ENCODE assay signal across 19 mouse cellular contexts in genomic region chr12:116539305-116539704, GRCm38 (mm10). TPM values are rescaled to one million over a fixed set of nuclear protein-coding genes. Genes with fewer than 3 reads are reported as not detected.
"Had no signal": no experiment of that assay in that cellular context is flagged by ENCODE, and none has a peak within 500 bp of the region (broad histone marks: within the 10 kb centered on the region; RNA-seq: fewer than 3 reads in every experiment).

No protein-coding gene starts in this region.

- H3K27me3 ChIP-seq: midbrain, embryonic 12.5 days; neural tube, embryonic 13.5 days; neural tube, embryonic 15.5 days had no signal

- H3K4me1 ChIP-seq: midbrain, embryonic 10.5 days; midbrain, embryonic 12.5 days; neural tube, embryonic 13.5 days; neural tube, embryonic 15.5 days had no signal

- H3K27ac ChIP-seq: midbrain, embryonic 10.5 days; midbrain, embryonic 12.5 days; neural tube, embryonic 13.5 days; neural tube, embryonic 15.5 days had no signal

- H3K4me3 ChIP-seq: midbrain, embryonic 10.5 days; midbrain, embryonic 12.5 days; myocyte; neural tube, embryonic 13.5 days; neural tube, embryonic 15.5 days had no signal

- H3K9me3 ChIP-seq: midbrain, embryonic 10.5 days; midbrain, embryonic 12.5 days; neural tube, embryonic 13.5 days; neural tube, embryonic 15.5 days had no signal

- DNase-seq: lung, adult 18-20 months; lung, embryonic 14.5 days; lung, postnatal 4 days; midbrain, embryonic 14.5 days; retina, postnatal 1 day; right cerebral cortex, adult 18-20 months; right cerebral cortex, postnatal 25 days; right cerebral cortex, postnatal 4 days; spleen, adult 18-20 months; thymus, adult 2 months; thymus, postnatal 25 days; thymus, postnatal 4 days had no signal

- H3K4me2 ChIP-seq: lung, embryonic 14.5 days; midbrain, embryonic 12.5 days; neural tube, embryonic 13.5 days; neural tube, embryonic 15.5 days had no signal

- H3K36me3 ChIP-seq: midbrain, embryonic 10.5 days; midbrain, embryonic 12.5 days; neural tube, embryonic 13.5 days; neural tube, embryonic 15.5 days had no signal

- H3K9ac ChIP-seq: lung, embryonic 14.5 days; midbrain, embryonic 12.5 days; neural tube, embryonic 13.5 days; neural tube, embryonic 15.5 days had no signal

RNA-seq across cellular contexts. Expression of gene Ptprn2, which starts 53.8 kb away (rescaled TPM):
- total RNA-seq: megakaryocyte, adult 5-6 weeks; megakaryocyte-erythroid progenitor cell, adult 5-6 weeks had no signal
